Mouse (Mus musculus): ENCODE data around the gene Prpf40a. TPM values are rescaled to one million over a fixed set of nuclear protein-coding genes. Genes with fewer than 3 reads are reported as not detected.

The Prpf40a gene
- total RNA-seq, 2 experiments from 2014 or later, result 26.1 to 29.0 TPM

DNA sequence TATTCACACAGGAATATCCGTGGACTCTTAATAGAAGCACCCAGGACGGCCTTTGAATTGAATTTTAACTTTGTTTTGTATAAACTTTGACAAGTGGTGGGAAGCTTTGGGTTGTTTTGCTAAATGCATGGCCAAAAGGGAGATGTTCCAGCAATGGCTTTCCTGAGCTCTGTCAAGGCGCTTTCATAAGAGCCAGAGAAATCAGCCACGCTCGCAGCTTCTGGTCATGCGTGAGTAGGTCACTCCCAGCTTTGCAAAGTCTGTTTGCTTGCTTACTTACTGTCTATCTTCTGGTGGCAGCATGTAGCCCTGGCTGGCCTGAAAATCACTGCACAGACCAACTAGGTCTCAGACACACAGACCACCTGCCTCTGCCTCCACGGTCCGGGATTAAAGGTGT is 84.6 kb downstream of the Prpf40a start:
- no peak for DNase-seq
- intact Hi-C loops (cut with DNase I), result no loop called here

DNA sequence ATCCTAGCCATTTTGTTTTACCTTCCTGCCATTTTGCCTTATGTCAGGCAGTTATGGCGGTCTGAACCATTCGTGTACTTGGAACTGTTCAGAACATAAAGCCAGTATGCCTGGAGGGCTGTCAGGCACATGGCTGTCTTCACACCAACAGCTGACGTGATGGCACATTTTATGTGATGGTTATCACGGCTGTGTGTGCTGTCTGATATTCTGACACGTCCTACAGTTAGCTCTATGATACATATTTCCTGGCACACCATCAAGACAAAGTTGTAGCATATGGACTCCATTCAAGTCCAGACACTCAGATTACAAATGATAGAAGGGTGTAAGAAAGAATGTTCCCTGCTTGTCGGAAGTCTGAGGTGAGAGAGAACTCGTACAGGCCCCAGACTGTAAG is 85.0 kb downstream of the Prpf40a start:
- intact Hi-C loops (cut with DNase I), result no loop called here
- DNase-seq, result no peak

DNA sequence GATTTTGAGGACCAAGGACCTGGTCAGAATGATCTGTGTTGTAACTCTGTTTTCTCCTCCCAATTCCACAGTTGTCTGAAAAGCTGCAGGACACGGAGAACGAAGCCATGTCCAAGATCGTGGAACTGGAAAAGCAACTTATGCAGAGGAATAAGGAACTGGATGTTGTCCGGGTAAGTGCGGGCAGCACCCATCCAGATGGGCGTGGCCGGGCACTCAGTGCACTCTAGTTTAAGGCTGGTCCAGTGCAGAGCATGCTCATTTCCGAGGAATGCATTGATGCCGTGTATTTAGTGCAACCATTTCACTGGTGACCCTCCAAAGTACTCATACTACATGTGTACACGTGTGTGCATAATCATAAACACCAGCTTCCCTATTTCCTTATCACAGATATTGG is 85.7 kb downstream of the Prpf40a start:
- intact Hi-C loops (cut with DNase I), result no loop called here
- DNase-seq, result no peak

DNA sequence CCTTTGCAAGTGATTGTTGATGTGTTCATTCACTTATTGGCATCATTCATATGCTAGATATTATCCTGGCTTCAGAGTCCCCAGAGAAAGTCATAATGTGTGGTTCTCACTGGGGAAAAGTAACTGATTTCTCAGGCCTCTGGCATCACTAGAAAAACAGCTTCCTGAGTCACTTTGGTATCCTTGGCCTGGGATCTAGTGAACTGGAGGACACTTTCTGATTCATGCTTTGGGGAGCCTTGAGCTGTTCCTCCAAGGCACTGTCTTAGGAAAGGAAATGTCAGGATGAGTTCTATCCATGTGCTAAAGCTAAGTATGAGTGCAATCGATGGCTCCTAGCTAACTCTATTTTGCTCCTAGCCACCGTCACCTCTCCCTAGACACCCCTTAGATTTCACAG is 88.2 kb downstream of the Prpf40a start:
- intact Hi-C loops (cut with DNase I), result no loop called here
- no peak for DNase-seq

DNA sequence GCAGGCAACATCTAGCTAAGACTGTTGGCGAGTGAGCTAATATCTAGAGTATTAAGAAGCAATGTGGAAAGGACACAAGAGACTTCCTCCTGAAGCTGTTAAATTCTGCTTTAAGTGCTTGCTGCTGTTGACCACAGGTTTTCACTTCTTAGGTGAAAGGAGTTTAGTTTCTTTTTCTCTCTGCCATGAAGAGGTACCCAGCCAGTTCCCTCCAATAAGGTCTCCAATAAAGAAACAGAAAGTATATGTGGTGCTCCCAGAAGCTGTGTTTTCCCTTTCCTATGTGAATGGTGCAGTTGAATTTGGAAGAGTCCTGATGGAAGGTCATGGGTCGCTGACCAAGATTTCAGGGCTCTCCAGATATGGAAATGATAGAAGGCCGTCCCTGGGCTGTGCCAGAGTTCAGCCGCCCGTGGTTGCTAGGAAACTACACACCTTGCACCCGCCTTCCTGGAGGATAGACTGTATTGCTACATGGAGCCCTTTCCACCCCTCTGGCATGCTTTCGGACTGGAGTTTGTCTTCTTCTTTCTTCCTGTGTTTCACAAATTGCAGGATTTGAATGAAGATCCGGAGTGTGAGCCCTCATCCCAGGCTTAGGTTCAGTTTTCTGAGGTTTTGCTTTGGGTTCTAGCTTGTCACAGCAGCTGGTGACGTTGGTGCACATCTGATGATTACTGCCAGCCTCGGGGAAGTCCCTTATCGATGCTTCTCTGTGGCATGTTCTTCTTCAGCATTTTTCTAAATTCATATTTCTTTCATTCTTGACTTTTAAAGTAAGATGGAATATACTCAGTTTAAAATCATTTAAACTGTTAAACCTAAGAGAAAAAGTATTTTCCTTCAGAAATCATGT is 89.0 kb downstream of the Prpf40a start:
- no peak for DNase-seq
- intact Hi-C loops (cut with DNase I), result no loop called here

DNA sequence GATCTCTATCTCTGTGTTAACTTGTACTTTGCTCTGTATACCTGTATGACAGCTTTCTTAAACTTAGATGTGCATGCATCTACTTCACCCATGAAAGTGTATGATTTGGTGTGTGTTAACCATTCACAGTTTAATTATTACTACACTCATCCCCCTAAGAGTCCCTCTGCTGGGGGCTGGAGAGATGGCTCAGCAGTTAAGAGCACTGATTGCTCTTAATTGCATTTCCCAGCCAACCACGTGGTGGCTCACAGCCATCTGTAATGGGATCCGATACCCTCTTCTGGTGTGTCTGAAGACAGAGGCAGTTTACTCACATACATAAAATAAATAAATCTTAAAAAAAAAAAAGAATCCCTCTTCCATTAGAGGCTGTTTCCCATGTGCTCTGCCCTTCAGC is 91.0 kb downstream of the Prpf40a start:
- DNase-seq, result no peak
- intact Hi-C loops (cut with DNase I), result no loop called here

DNA sequence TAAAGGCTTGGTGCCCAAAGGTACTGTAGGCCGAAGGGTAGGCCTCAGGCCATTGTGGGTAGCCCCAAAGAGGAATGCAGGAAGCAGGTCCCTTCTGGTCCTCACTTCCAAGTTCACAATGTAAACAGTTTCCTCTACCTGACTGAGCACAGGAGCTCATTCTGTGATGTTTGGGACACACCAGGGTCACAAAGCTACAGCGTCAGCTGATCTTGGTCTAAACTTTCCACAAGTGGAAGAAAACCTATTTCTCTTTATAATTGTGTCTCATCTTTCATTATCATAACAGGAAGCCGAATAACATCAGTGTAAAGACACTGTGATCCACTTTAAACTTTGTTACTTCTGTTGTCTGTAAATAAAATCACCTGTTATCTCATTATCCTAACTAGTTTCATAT is 95.6 kb downstream of the Prpf40a start:
- intact Hi-C loops (cut with DNase I), result loop anchor here (10.0 kb wide), 1 partner anchor 461 kb away; no protein-coding TSS in a partner anchor
- DNase-seq, result no peak

DNA sequence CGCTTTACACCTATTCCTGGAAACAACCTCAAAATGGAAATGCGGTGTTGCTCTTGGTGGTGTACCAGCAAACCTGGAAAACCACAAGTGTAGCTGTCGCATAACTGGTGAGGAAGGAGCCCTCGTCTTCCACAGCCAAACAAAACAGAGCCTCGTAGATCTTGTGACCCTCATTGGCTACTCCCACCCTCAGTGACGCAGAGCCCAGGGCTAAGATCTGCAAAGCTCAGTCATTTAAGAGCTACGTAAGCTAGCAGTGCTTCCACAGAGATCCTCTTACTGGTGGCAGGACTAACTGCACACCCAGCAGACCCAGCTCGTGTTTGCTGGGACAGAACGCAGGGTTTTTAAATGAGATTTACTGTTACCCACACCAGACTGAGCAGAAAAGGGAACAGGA is 96.1 kb downstream of the Prpf40a start:
- DNase-seq, result no peak
- intact Hi-C loops (cut with DNase I), result loop anchor here (10.0 kb wide), 1 partner anchor 460 kb away; no protein-coding TSS in a partner anchor

DNA sequence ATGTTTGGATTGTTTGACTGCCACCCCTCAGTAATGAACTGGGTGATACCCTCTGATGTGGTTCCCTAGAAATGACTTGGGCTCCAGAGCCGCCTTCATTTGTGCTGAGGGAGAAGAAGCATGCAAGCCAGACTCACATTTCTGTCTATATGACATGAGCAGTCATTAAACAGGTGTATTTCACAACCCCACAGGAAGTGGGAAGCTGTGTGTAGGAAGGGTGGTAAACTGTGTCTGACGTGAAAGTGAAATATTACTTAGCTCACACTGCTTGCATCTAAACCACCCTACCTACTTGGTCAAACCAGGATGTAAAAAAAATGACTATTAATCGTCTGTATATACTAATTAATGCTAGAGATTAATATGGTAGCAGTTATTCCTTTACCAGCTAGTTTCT is 102.3 kb downstream of the Prpf40a start:
- intact Hi-C loops (cut with DNase I), result no loop called here
- DNase-seq, result no peak

DNA sequence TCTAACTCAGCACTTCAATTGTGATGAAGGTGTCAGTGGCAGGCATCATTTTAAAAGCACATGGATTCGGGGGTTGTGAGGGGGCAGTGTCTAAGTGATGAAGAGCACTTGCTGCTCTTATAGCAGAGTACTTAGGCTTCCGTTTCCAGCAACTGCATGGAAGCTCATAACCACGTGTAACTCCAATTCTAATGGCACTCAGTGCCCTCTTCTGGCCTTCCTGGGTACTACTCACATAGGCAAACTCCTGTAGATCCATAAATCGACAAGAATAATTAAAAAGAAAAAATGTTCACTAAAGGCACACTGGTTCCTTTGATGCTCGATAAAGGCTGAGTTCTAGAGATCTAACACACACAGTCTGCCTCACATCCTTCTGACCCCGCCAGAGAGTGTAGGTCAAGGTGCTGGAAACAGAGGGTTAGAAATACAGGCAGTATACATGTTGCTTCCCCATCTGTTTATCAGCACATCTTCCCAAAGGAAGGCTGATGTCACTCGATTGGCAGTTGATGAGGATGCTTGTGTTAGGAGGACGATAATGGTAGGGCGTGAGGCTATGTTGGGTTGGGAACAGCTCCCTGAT is 105.4 kb downstream of the Prpf40a start:
- intact Hi-C loops (cut with DNase I), result no loop called here

More for the DNA sequence above, 105.4 kb downstream of the Prpf40a start:
- peak in 1 of 2 experiments; percentile 36 for DNase-seq

Other genes starting within 250 kb of the Prpf40a start
- 1 to 10 TPM; 5.4 to 9.6 TPM for gene Arl6ip6, start 442 bp upstream of the Prpf40a start, total RNA-seq (2021)